Mouse (Mus musculus) heart, embryonic 13.5 days (tissue): ENCODE measurements around the gene Zfp869. TPM values are rescaled to one million over a fixed set of nuclear protein-coding genes. Genes with fewer than 3 reads are reported as not detected.
A peak's percentile ranks its signal among the peaks of the same experiment; 100 is the strongest.
"Not testable (repeated sequence)": the region's sequence is repeated elsewhere in the genome, so short reads cannot be mapped to it uniquely, and the experiment has no call there.

Experiments
- ATAC-seq: fragments of 200-750 bp; cut with Nextera tagmentation; 2 replicates; pipeline ENCODE4 v1.8.0; 2017; ENCODE audit warnings: moderate TSS enrichment; ENCODE audit not compliant: insufficient number of reproducible peaks, low FRiP score, low TSS enrichment; ENCODE audit errors: extremely low read depth
- H3K27ac ChIP-seq: fragments of 300-500 bp; sonication (generic); replicated peaks from 2 replicates; pipeline ENCODE4 v1.5.1; 2015; ENCODE audit warnings: moderate library complexity, mild to moderate bottlenecking, inconsistent platforms
- H3K27me3 ChIP-seq: fragments of 300-500 bp; sonication (generic); replicated peaks from 2 replicates; pipeline ENCODE4 v1.6.1; 2015; ENCODE audit warnings: mild to moderate bottlenecking, inconsistent platforms
- H3K36me3 ChIP-seq: fragments of 300-500 bp; sonication (generic); 2 replicates; pipeline ENCODE4 v1.6.1; 2015; ENCODE audit warnings: mild to moderate bottlenecking, inconsistent platforms
- H3K4me1 ChIP-seq: fragments of 300-500 bp; sonication (generic); 2 replicates; pipeline ENCODE4 v1.6.1; 2015; ENCODE audit warnings: inconsistent platforms
- H3K4me2 ChIP-seq: fragments of 300-500 bp; sonication (generic); 2 replicates; pipeline ENCODE4 v1.6.1; 2015; ENCODE audit warnings: inconsistent platforms, mild to moderate bottlenecking, moderate library complexity
- H3K4me3 ChIP-seq: fragments of 300-500 bp; sonication (generic); 2 replicates; pipeline ENCODE4 v1.5.1; 2015; ENCODE audit warnings: moderate library complexity, mild to moderate bottlenecking, inconsistent platforms
- H3K9ac ChIP-seq: fragments of 300-500 bp; sonication (generic); 2 replicates; pipeline ENCODE4 v1.6.1; 2015; ENCODE audit warnings: inconsistent platforms, mild to moderate bottlenecking, moderate library complexity
- H3K9me3 ChIP-seq: fragments of 300-500 bp; sonication (generic); 2 replicates; pipeline ENCODE4 v1.6.1; 2016; ENCODE audit warnings: inconsistent platforms
- WGBS: fragments of 180-500 bp; shearing (Covaris S2); methylation state at CpG from one replicate; pipeline ENCODE4 v1.1.7; 2015; ENCODE audit warnings: mixed read lengths; 5-methylcytosine and 5-hydroxymethylcytosine counted together
- polyA plus RNA-seq: library from polyadenylated mRNA; unstranded; fragments of >200 nt; fragmentation: Nextera tagmentation; extraction: Ambion mirVana; gene quantifications from 2 replicates; pipeline ENCODE4 v1.2.1, GENCODE M21; 2015

Gene Zfp869
- 16.6 and 18.0 TPM in 2 replicates for polyA plus RNA-seq

GRCm38 (mm10) chr8:69710624-69711023 is at the start of gene Zfp869:
Gene Zfp869 (minus strand): TSS chr8:69710724.
- peaks cover 22% of the 10 kb centered on the region for H3K4me1 ChIP-seq
- not testable (repeated sequence) for ATAC-seq, H3K4me2 ChIP-seq, H3K27me3 ChIP-seq, H3K27ac ChIP-seq, H3K4me3 ChIP-seq, H3K9ac ChIP-seq
- peaks cover 82% of the 10 kb centered on the region for H3K36me3 ChIP-seq
- peaks cover 16% of the 10 kb centered on the region for H3K9me3 ChIP-seq
- WGBS: 89% methylated on average over 10 of the region's 10 CpGs

GRCm38 (mm10) chr8:69758316-69758715 is 47.8 kb upstream of the Zfp869 start:
- WGBS: 92% methylated on average over 5 of the region's 5 CpGs
- no peak for ATAC-seq
- H3K36me3 ChIP-seq: peaks cover 64% of the 10 kb centered on the region
- H3K9me3 ChIP-seq: no peaks in the 10 kb centered on the region
- H3K27ac ChIP-seq: no peak overlapping the region
- no peaks in the 10 kb centered on the region for H3K27me3 ChIP-seq
- H3K4me1 ChIP-seq: no peaks in the 10 kb centered on the region
- no peak overlapping the region for H3K4me3 ChIP-seq
- H3K9ac ChIP-seq: no peak overlapping the region
- no peak overlapping the region for H3K4me2 ChIP-seq

GRCm38 (mm10) chr8:69752437-69752836 is 41.9 kb upstream of the Zfp869 start:
- no peak overlapping the region for H3K4me3 ChIP-seq
- H3K36me3 ChIP-seq: peaks cover 27% of the 10 kb centered on the region
- H3K9me3 ChIP-seq: no peaks in the 10 kb centered on the region
- peaks cover 21% of the 10 kb centered on the region for H3K4me1 ChIP-seq
- no peak for ATAC-seq
- no peaks in the 10 kb centered on the region for H3K27me3 ChIP-seq
- no peak overlapping the region for H3K4me2 ChIP-seq
- 88% methylated on average over 2 of the region's 2 CpGs for WGBS
- no peak overlapping the region for H3K27ac ChIP-seq
- no peak overlapping the region for H3K9ac ChIP-seq

GRCm38 (mm10) chr8:69749544-69750454 is 39.3 kb upstream of the Zfp869 start, which contains the start of gene Zfp963:
Gene Zfp963 (minus strand): TSS chr8:69749970.
- Histone ChIP-seq H3K4me1 (peaks cover 21% of the 10 kb centered on the region), H3K36me3 (peaks cover 15% of the 10 kb centered on the region), H3K27me3 (no peaks in the 10 kb centered on the region), H3K9me3 (no peaks in the 10 kb centered on the region), H3K4me3 (peak within 1 kb of the TSS; percentile 65), H3K4me2 (peak within 1 kb of the TSS; percentile 68), H3K9ac (peak within 1 kb of the TSS; percentile 94), H3K27ac (peak within 1 kb of the TSS; percentile 98)
- WGBS: 3% methylated on average over 48 of the region's 48 CpGs
- ATAC-seq: peak; percentile 96

- Histone ChIP-seq H3K4me3 (no peak overlapping the region), H3K4me2 (no peak overlapping the region), H3K27ac (no peak overlapping the region), H3K4me1 (no peaks in the 10 kb centered on the region), H3K9ac (no peak overlapping the region), H3K27me3 (no peaks in the 10 kb centered on the region), H3K36me3 (peaks cover 32% of the 10 kb centered on the region), H3K9me3 (no peaks in the 10 kb centered on the region)
- ATAC-seq: no peak
- 77% methylated on average over 2 of the region's 2 CpGs for WGBS
These were observed 30.7 kb upstream of the Zfp869 start for GRCm38 (mm10) chr8:69741231-69741630.

- ATAC-seq: no peak
- H3K36me3 ChIP-seq: peaks cover 32% of the 10 kb centered on the region
- no peak overlapping the region for H3K27ac ChIP-seq
- no peak overlapping the region for H3K4me3 ChIP-seq
- no peak overlapping the region for H3K9ac ChIP-seq
- H3K27me3 ChIP-seq: no peaks in the 10 kb centered on the region
- no peak overlapping the region for H3K4me2 ChIP-seq
- H3K4me1 ChIP-seq: no peaks in the 10 kb centered on the region
- 77% methylated on average over 6 of the region's 6 CpGs for WGBS
- no peaks in the 10 kb centered on the region for H3K9me3 ChIP-seq
These were observed 30.2 kb upstream of the Zfp869 start for GRCm38 (mm10) chr8:69740763-69741162.

- ATAC-seq: no peak
- WGBS: 56% methylated on average over 1 of the region's 1 CpGs
- no peak overlapping the region for H3K4me3 ChIP-seq
These were observed 25.0 kb upstream of the Zfp869 start for GRCm38 (mm10) chr8:69735495-69735894.

GRCm38 (mm10) chr8:69717232-69717580 is 6.7 kb upstream of the Zfp869 start:
- peaks cover 28% of the 10 kb centered on the region for H3K4me1 ChIP-seq
- peak overlapping the region; percentile 71 for H3K4me2 ChIP-seq
- H3K36me3 ChIP-seq: peaks cover 17% of the 10 kb centered on the region
- H3K9me3 ChIP-seq: no peaks in the 10 kb centered on the region
- ATAC-seq: no peak
- peak overlapping the region; percentile 65; the same call in 1 of the 2 replicates for H3K9ac ChIP-seq
- 43% methylated on average over 5 of the region's 5 CpGs for WGBS
- peak overlapping the region; percentile 66 for H3K27ac ChIP-seq
- H3K4me3 ChIP-seq: peak overlapping the region; percentile 97
- H3K27me3 ChIP-seq: no peaks in the 10 kb centered on the region

More at GRCm38 (mm10) chr8:69735495-69735894, 25.0 kb upstream of the Zfp869 start:
- Histone ChIP-seq H3K27me3 (no peaks in the 10 kb centered on the region), H3K4me1 (no peaks in the 10 kb centered on the region), H3K27ac (no peak overlapping the region), H3K9me3 (peaks cover 4% of the 10 kb centered on the region; the same call in 1 of the 2 replicates), H3K9ac (no peak overlapping the region), H3K36me3 (no peaks in the 10 kb centered on the region), H3K4me2 (no peak overlapping the region)

- Histone ChIP-seq H3K4me2 (peak overlapping the region; percentile 71), H3K9ac (peak overlapping the region; percentile 99), H3K9me3 (no peaks in the 10 kb centered on the region), H3K4me1 (peaks cover 28% of the 10 kb centered on the region), H3K36me3 (peaks cover 22% of the 10 kb centered on the region), H3K27ac (peak overlapping the region; percentile 100), H3K27me3 (no peaks in the 10 kb centered on the region), H3K4me3 (peak overlapping the region; percentile 97)
- peak; percentile 98 for ATAC-seq
- under 1% methylated on average over 47 of the region's 52 CpGs for WGBS
These were observed 6.1 kb upstream of the Zfp869 start for GRCm38 (mm10) chr8:69716403-69717231.

- no peak overlapping the region for H3K27ac ChIP-seq
- H3K4me1 ChIP-seq: peaks cover 28% of the 10 kb centered on the region
- no peaks in the 10 kb centered on the region for H3K9me3 ChIP-seq
- H3K4me2 ChIP-seq: peak overlapping the region; percentile 69
- H3K4me3 ChIP-seq: peak overlapping the region; percentile 97
- H3K36me3 ChIP-seq: peaks cover 35% of the 10 kb centered on the region
- H3K9ac ChIP-seq: peak overlapping the region; percentile 99
- ATAC-seq: no peak
- H3K27me3 ChIP-seq: no peaks in the 10 kb centered on the region
- 76% methylated on average over 6 of the region's 6 CpGs for WGBS
These were observed 4.8 kb upstream of the Zfp869 start for GRCm38 (mm10) chr8:69715366-69715765.

GRCm38 (mm10) chr8:69713516-69713915 is 3.0 kb upstream of the Zfp869 start:
- Histone ChIP-seq H3K27ac (no peak overlapping the region), H3K4me2 (no peak overlapping the region), H3K4me3 (no peak overlapping the region), H3K27me3 (no peaks in the 10 kb centered on the region), H3K9ac (0 out of 2 replicates have a peak overlapping the region, but pooled peaks have one; percentile 37), H3K4me1 (peaks cover 28% of the 10 kb centered on the region), H3K36me3 (peaks cover 54% of the 10 kb centered on the region), H3K9me3 (no peaks in the 10 kb centered on the region)
- ATAC-seq: no peak
- 77% methylated on average over 8 of the region's 8 CpGs for WGBS
